ENCODE assay signal across 39 mouse cellular contexts in genomic region chr6:83656087-83656486, GRCm38 (mm10). TPM values are rescaled to one million over a fixed set of nuclear protein-coding genes. Genes with fewer than 3 reads are reported as not detected.
"Had no signal": no experiment of that assay in that cellular context is flagged by ENCODE, and none has a peak within 500 bp of the region (broad histone marks: within the 10 kb centered on the region; RNA-seq: fewer than 3 reads in every experiment).

Gene Clec4f, minus strand, starts transcription at chr6:83656187.

- ATAC-seq: forebrain, postnatal 0 days; hindbrain, postnatal 0 days; intestine, embryonic 16.5 days had no signal

- DNase-seq: forebrain, postnatal 0 days; gastrocnemius, postnatal 14 days; gastrocnemius, postnatal 36 days; heart, adult 11 months; heart, adult 2 months; heart, postnatal 14 days; heart, postnatal 36 days; kidney, adult 11 months; kidney, adult 2 months; kidney, adult 9 months; kidney, postnatal 14 days; kidney, postnatal 36 days; layer of hippocampus, adult 9-11 months; layer of hippocampus, postnatal 36 days had no signal

- H3K27ac ChIP-seq: heart, adult 2 months; heart, embryonic 13.5 days; heart, embryonic 15.5 days; hindbrain, embryonic 13.5 days; hindbrain, embryonic 15.5 days; hindbrain, postnatal 0 days; kidney, embryonic 15.5 days; kidney, postnatal 0 days; left cerebral cortex, adult 2 months; limb, embryonic 13.5 days; limb, embryonic 15.5 days had no signal

- H3K9ac ChIP-seq: forebrain, postnatal 0 days; heart, embryonic 13.5 days; heart, embryonic 15.5 days; hindbrain, embryonic 13.5 days; hindbrain, embryonic 15.5 days; kidney, embryonic 15.5 days; limb, embryonic 13.5 days; limb, embryonic 15.5 days had no signal

- H3K4me3 ChIP-seq: heart, adult 2 months; heart, embryonic 13.5 days; heart, embryonic 15.5 days; hindbrain, embryonic 13.5 days; hindbrain, embryonic 15.5 days; kidney, embryonic 15.5 days; left cerebral cortex, adult 2 months; limb, embryonic 13.5 days; limb, embryonic 15.5 days had no signal

- H3K9me3 ChIP-seq: heart, embryonic 13.5 days; heart, embryonic 15.5 days; hindbrain, embryonic 13.5 days; hindbrain, embryonic 15.5 days; kidney, embryonic 15.5 days; limb, embryonic 13.5 days; limb, embryonic 15.5 days had no signal

- H3K36me3 ChIP-seq: heart, embryonic 13.5 days; heart, embryonic 15.5 days; hindbrain, embryonic 13.5 days; hindbrain, embryonic 15.5 days; kidney, embryonic 15.5 days; limb, embryonic 13.5 days; limb, embryonic 15.5 days had no signal

- H3K27me3 ChIP-seq: heart, embryonic 15.5 days; hindbrain, embryonic 15.5 days; kidney, embryonic 15.5 days; limb, embryonic 13.5 days; limb, embryonic 15.5 days had no signal

- H3K4me2 ChIP-seq: heart, embryonic 11.5 days; heart, embryonic 13.5 days; heart, embryonic 15.5 days; hindbrain, embryonic 13.5 days; hindbrain, embryonic 15.5 days; kidney, embryonic 15.5 days; limb, embryonic 13.5 days; limb, embryonic 15.5 days had no signal

- H3K4me1 ChIP-seq: heart, embryonic 13.5 days; heart, embryonic 15.5 days; hindbrain, embryonic 13.5 days; hindbrain, embryonic 15.5 days; kidney, embryonic 15.5 days; limb, embryonic 13.5 days; limb, embryonic 15.5 days had no signal

RNA-seq across cellular contexts. Expression of gene Clec4f, which starts in this region (rescaled TPM):
- total RNA-seq: forebrain, postnatal 0 days; gastrocnemius, adult 18-20 months; gastrocnemius, adult 8-10 months; gastrocnemius, postnatal 14 days; gastrocnemius, postnatal 36 days; heart, postnatal 14 days; heart, postnatal 36 days; hematopoietic stem cell, adult 5-6 weeks; layer of hippocampus, adult 18-20 months; layer of hippocampus, adult 8-10 months; layer of hippocampus, postnatal 14 days; layer of hippocampus, postnatal 36 days; left cerebral cortex, adult 2 months; left cerebral cortex, postnatal 14 days; left cerebral cortex, postnatal 36 days had no signal
- polyA plus RNA-seq: gonadal fat pad, adult 2 months; heart, adult 2 months; hindbrain, embryonic 11.5 days; hindbrain, embryonic 13.5 days; hindbrain, embryonic 15.5 days; hindbrain, postnatal 0 days; intestine, embryonic 14.5 days; kidney, adult 2 months; kidney, postnatal 0 days; large intestine, adult 2 months; limb, embryonic 11.5 days; limb, embryonic 13.5 days; limb, embryonic 15.5 days had no signal
